Mouse (Mus musculus) layer of hippocampus, postnatal 36 days (tissue): ENCODE measurements at regions not wholly inside any gene's neighbourhood (a gene's known extent, or its start where the extent isn't known, plus 50 kb on each side); places are given as distances from the start of the nearest gene placed in this dataset.
"Not testable (repeated sequence)": the region's sequence is repeated elsewhere in the genome, so short reads cannot be mapped to it uniquely, and the experiment has no call there.

ENCODE experiments used
- DNase-seq, 2 experiments: peaks; one replicate each; pipeline ENCODE4 v3.0.0; 2022

- DNase-seq, result no peak
Measured at GRCm38 (mm10) chr13:28839084-28839483, 114.4 kb downstream of the Sox4 start.

- DNase-seq, result no peak
Measured at GRCm38 (mm10) chr13:28838216-28838615, 115.3 kb downstream of the Sox4 start.

GRCm38 (mm10) chr13:28837196-28837595 lies 116.3 kb downstream of the Sox4 start:
- DNase-seq, result not testable (repeated sequence)

GRCm38 (mm10) chr13:28833700-28834065 lies 119.8 kb downstream of the Sox4 start:
- DNase-seq, result no peak

- no peak for DNase-seq
Measured at GRCm38 (mm10) chr13:28832855-28833699, 120.4 kb downstream of the Sox4 start.

- DNase-seq, result no peak
Measured at GRCm38 (mm10) chr13:28826284-28826683, 127.2 kb downstream of the Sox4 start.

GRCm38 (mm10) chr13:28823985-28824384 lies 129.5 kb downstream of the Sox4 start:
- DNase-seq, result no peak

- DNase-seq, result no peak
Measured at GRCm38 (mm10) chr13:28823311-28823880, 130.1 kb downstream of the Sox4 start.

GRCm38 (mm10) chr13:28820868-28821533 lies 132.5 kb downstream of the Sox4 start:
- DNase-seq, result no peak

- DNase-seq, result no peak
Measured at GRCm38 (mm10) chr13:28814127-28814526, 139.4 kb downstream of the Sox4 start.

GRCm38 (mm10) chr13:28811667-28812575 lies 141.6 kb downstream of the Sox4 start:
- no peak for DNase-seq

GRCm38 (mm10) chr13:28811081-28811439 lies 142.5 kb downstream of the Sox4 start:
- no peak for DNase-seq

GRCm38 (mm10) chr13:28810326-28811080 lies 143.0 kb downstream of the Sox4 start:
- no peak for DNase-seq

- DNase-seq, result no peak
Measured at GRCm38 (mm10) chr13:28805302-28805701, 148.2 kb downstream of the Sox4 start.

GRCm38 (mm10) chr13:28801210-28801954 lies 152.1 kb downstream of the Sox4 start:
- no peak for DNase-seq

GRCm38 (mm10) chr13:28800676-28801075 lies 152.8 kb downstream of the Sox4 start:
- no peak for DNase-seq

GRCm38 (mm10) chr13:28799474-28799873 lies 154.0 kb downstream of the Sox4 start:
- DNase-seq, result no peak

GRCm38 (mm10) chr13:28797617-28798475 lies 155.7 kb downstream of the Sox4 start:
- DNase-seq, result no peak

- DNase-seq, result no peak
Measured at GRCm38 (mm10) chr13:28795274-28795673, 158.2 kb downstream of the Sox4 start.

- no peak for DNase-seq
Measured at GRCm38 (mm10) chr13:28794547-28794946, 159.0 kb downstream of the Sox4 start.
